Mouse (Mus musculus): ENCODE data around the gene Rgl1. TPM values are rescaled to one million over a fixed set of nuclear protein-coding genes. Genes with fewer than 3 reads are reported as not detected.

Rgl1 gene
- total RNA-seq, 1 experiment from 2014 or later: 7.3 TPM

DNA sequence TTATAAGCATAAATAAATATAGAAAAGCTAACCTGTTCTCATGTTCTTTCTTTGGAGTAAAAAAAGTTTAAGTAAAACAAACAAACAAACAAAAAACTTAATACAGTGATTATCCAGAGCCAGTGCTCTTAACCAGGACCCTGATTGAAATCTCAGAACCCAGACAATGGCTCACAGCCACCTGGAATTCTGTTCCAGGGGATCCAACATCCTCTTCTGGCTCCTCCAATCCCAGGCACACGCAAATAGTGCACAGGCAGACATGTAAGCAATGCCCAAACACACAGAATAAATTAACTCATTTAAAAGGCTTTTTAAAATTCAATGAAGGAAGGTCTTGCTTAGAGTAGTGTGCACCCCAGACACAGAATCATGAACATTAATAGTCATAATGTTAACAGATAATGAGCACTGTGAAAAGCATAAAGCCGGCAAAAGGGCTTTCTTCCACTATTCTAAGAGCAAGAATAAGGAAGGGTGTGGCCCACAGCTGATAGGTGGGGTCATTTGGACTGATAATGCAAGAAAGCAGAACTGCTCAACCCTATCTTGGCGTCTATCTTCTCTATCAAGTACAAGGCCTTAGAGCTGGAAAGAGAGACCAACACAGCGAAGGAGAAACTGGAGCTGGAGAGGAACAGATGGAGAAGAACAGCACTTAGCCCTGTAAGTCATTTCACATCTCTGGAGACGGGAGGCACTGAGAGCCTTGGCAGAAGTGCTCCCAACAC is 160.1 kb downstream of the Rgl1 start:
- ATAC-seq (replicated peaks; ENCODE audit: insufficient number of reproducible peaks, low FRiP score, low TSS enrichment, poor library complexity, severe bottlenecking): peak; percentile 82

DNA sequence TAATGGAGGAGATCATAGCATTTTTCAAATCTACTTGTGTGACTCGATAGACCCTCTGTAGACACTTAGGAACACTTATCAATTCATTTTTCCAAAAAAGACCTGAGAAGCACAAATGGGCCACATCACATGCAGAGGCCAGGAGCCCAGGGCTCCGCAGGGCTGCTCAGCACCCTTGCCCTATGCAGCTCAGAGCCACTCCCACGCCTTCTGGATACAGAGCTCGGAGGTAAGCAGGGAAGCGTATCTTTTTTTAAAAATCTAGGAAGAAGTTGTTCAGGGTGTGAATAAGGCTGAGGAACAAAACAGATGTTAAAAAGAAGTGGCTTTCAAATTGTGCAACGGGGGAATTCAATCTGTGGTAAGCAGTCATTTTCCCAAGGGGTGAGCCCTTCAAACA is 162.0 kb downstream of the Rgl1 start:
- no peak for ATAC-seq (replicated peaks; ENCODE audit: insufficient number of reproducible peaks, low FRiP score, low TSS enrichment, poor library complexity, severe bottlenecking)

GRCm38 (mm10) chr1:152603628-152604027 is 162.5 kb downstream of the Rgl1 start:
- no peak for ATAC-seq (replicated peaks; ENCODE audit: insufficient number of reproducible peaks, low FRiP score, low TSS enrichment, poor library complexity, severe bottlenecking)

GRCm38 (mm10) chr1:152600494-152600893 is 165.7 kb downstream of the Rgl1 start:
- ATAC-seq (replicated peaks; ENCODE audit: insufficient number of reproducible peaks, low FRiP score, low TSS enrichment, poor library complexity, severe bottlenecking): no peak

- ATAC-seq (replicated peaks; ENCODE audit: insufficient number of reproducible peaks, low FRiP score, low TSS enrichment, poor library complexity, severe bottlenecking): peak; percentile 79
Observed at GRCm38 (mm10) chr1:152599347-152599746, 166.8 kb downstream of the Rgl1 start.

- ATAC-seq (replicated peaks; ENCODE audit: insufficient number of reproducible peaks, low FRiP score, low TSS enrichment, poor library complexity, severe bottlenecking): no peak
Observed at GRCm38 (mm10) chr1:152594690-152595089, 171.5 kb downstream of the Rgl1 start.

- ATAC-seq (replicated peaks; ENCODE audit: insufficient number of reproducible peaks, low FRiP score, low TSS enrichment, poor library complexity, severe bottlenecking): no peak
Observed at GRCm38 (mm10) chr1:152593831-152594549, 172.2 kb downstream of the Rgl1 start.

GRCm38 (mm10) chr1:152593382-152593781 is 172.8 kb downstream of the Rgl1 start:
- ATAC-seq (replicated peaks; ENCODE audit: insufficient number of reproducible peaks, low FRiP score, low TSS enrichment, poor library complexity, severe bottlenecking): no peak

GRCm38 (mm10) chr1:152592609-152593008 is 173.5 kb downstream of the Rgl1 start:
- ATAC-seq (replicated peaks; ENCODE audit: insufficient number of reproducible peaks, low FRiP score, low TSS enrichment, poor library complexity, severe bottlenecking): 0 out of 2 replicates have a peak, but pooled peaks have one; percentile 25

GRCm38 (mm10) chr1:152591746-152592498 is 174.2 kb downstream of the Rgl1 start:
- 0 out of 2 replicates have a peak, but pooled peaks have one; percentile 43 for ATAC-seq (replicated peaks; ENCODE audit: insufficient number of reproducible peaks, low FRiP score, low TSS enrichment, poor library complexity, severe bottlenecking)

DNA sequence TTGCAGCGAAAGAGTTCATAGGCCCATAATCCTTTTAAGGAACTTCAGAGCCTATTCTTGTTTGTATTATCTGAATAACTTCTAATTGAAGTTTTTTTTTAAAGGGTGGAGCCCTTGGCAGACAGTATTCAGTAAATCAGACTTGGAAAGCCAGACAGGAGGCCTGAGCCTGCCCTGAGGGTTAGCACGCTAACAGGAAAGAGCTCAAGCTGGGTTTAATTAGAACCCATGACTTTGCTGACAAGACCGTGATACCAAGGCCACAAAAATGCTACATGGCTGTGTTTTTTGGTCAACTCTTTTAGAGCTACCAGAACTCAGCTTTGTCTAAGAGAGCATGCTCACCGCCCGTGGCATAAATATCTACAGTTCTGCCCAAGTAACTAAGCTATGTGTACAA is 175.8 kb downstream of the Rgl1 start:
- no peak for ATAC-seq (replicated peaks; ENCODE audit: insufficient number of reproducible peaks, low FRiP score, low TSS enrichment, poor library complexity, severe bottlenecking)

DNA sequence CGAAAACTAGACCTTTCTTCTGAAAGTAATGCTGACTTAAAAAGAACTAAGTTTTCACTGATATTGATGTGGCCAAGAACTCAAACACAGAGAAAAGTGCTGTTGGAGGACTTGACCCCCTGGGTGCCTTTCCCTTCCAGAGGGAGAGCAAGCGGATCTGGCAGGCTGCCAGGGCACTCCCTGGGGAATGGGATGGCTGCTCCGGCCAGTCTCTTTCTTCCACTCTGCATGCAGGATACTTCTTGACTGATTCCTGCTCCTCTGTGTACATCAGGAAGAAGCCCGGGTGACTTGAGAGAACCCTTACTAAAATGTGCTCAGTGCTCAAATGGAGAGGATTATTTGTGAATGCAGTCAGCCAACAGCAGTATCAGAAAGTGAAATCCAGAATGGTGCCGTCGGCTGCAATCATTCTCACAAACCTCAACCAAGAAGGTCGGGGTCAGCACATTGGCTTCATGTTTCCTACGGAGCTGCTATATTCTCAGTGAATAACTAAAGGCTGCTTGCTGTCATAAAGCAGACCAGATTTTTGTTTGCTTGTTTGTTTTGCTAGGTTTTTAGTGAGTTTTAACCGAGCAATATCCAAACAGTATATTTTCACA is 176.7 kb downstream of the Rgl1 start:
- no peak for ATAC-seq (replicated peaks; ENCODE audit: insufficient number of reproducible peaks, low FRiP score, low TSS enrichment, poor library complexity, severe bottlenecking)

- ATAC-seq (replicated peaks; ENCODE audit: insufficient number of reproducible peaks, low FRiP score, low TSS enrichment, poor library complexity, severe bottlenecking): no peak
Observed at GRCm38 (mm10) chr1:152587431-152587830, 178.7 kb downstream of the Rgl1 start.

GRCm38 (mm10) chr1:152585385-152585984 is 180.7 kb downstream of the Rgl1 start:
- 0 out of 2 replicates have a peak, but pooled peaks have one; percentile 27 for ATAC-seq (replicated peaks; ENCODE audit: insufficient number of reproducible peaks, low FRiP score, low TSS enrichment, poor library complexity, severe bottlenecking)

- ATAC-seq (replicated peaks; ENCODE audit: insufficient number of reproducible peaks, low FRiP score, low TSS enrichment, poor library complexity, severe bottlenecking): no peak
Observed at GRCm38 (mm10) chr1:152584933-152585332, 181.2 kb downstream of the Rgl1 start.

DNA sequence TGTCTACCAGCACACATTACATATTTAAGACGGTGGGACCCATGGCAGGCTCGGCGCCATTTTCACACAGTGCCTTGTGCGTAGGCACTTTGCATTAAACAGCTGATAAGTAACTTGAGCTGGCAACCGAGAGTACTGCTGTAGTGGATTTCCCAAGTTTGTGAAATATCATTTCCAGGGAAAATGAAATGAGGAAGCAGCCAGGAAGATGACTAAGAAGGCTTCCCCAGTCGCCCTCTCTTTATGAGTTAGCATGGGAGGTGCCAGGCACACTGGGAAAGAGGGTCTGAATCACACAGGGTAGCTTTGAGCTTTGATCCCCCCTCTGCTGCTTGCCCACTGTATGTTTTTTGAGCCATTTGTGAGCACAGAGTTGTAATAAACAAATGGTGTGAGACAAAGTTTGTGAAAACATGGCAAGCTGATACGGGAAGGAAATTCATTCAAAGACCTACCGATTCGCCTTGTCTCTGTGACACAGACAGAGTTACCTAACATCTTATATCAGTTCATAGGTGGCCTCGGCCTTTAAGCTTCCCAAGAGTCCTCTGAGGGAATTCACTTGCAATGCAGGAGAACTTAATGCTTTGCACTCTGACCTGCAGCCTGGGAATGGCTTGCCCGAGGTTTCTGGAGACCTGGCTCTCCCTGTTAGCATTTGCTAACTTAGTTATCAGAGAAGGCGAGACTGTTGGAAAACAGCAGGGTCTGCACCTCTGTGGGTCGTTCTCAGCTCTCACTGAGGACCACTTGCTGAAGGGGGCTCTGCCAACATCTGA is 184.8 kb downstream of the Rgl1 start:
- no peak for ATAC-seq (replicated peaks; ENCODE audit: insufficient number of reproducible peaks, low FRiP score, low TSS enrichment, poor library complexity, severe bottlenecking)

DNA sequence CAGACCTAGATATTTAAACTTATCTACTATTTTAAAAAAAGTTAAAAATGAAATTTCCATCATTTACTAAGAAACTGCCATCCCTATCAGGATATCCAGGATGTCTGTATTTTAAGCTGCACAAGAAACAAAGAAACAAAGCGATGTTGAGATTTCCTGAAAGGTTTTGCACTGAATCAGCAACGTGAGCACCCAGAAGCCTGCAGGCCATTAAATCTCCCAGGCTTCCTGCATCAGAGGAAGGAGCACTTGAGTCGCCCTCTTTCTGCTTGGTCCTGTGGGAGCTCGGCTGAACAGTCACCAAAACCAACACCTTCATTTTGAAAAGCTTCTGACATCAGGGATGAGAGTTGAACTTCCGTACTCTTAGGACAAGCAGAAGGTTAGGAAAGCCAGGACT is 187.2 kb downstream of the Rgl1 start:
- no peak for ATAC-seq (replicated peaks; ENCODE audit: insufficient number of reproducible peaks, low FRiP score, low TSS enrichment, poor library complexity, severe bottlenecking)

Measured in monocyte, adult 5-6 weeks (primary cell).